Mouse (Mus musculus) kidney, embryonic 16.5 days (tissue): Measurements from ENCODE around the gene Ifnar1. TPM values are rescaled to one million over a fixed set of nuclear protein-coding genes. Genes with fewer than 3 reads are reported as not detected.
"Not testable (repeated sequence)": the region's sequence is repeated elsewhere in the genome, so short reads cannot be mapped to it uniquely, and the experiment has no call there.

Source experiments
- ATAC-seq: fragments of 200-750 bp; cut with Nextera tagmentation; 2 replicates; pipeline ENCODE4 v1.8.0; 2017; ENCODE audit warnings: moderate TSS enrichment; ENCODE audit not compliant: low FRiP score, low TSS enrichment
- H3K27ac ChIP-seq: fragments of 300-500 bp; sonication (generic); 2 replicates; pipeline ENCODE4 v1.5.1; 2014; ENCODE audit warnings: low read length
- H3K27me3 ChIP-seq: fragments of 300-500 bp; sonication (generic); 2 replicates; pipeline ENCODE4 v1.6.1; 2014; ENCODE audit warnings: low read length, control low read depth, mixed read lengths; ENCODE audit not compliant: insufficient read depth
- H3K36me3 ChIP-seq: fragments of 300-500 bp; sonication (generic); 2 replicates; pipeline ENCODE4 v1.6.1; 2014; ENCODE audit warnings: low read length, control low read depth, mixed read lengths; ENCODE audit not compliant: insufficient read depth
- H3K4me1 ChIP-seq: fragments of 300-500 bp; sonication (generic); 2 replicates; pipeline ENCODE4 v1.6.1; 2014; ENCODE audit warnings: low read length, control low read depth, mixed read lengths; ENCODE audit not compliant: insufficient read depth
- H3K4me2 ChIP-seq: fragments of 300-500 bp; sonication (generic); replicated peaks from 2 replicates; pipeline ENCODE4 v1.6.1; 2014; ENCODE audit warnings: low read depth, low read length
- H3K4me3 ChIP-seq: fragments of 300-500 bp; sonication (generic); 2 replicates; pipeline ENCODE4 v1.5.1; 2014; ENCODE audit warnings: mild to moderate bottlenecking, low read length
- H3K9ac ChIP-seq: fragments of 300-500 bp; sonication (generic); replicated peaks from 2 replicates; pipeline ENCODE4 v1.6.1; 2014; ENCODE audit warnings: low read length
- H3K9me3 ChIP-seq: fragments of 300-500 bp; sonication (generic); 2 replicates; pipeline ENCODE4 v1.6.1; 2016; ENCODE audit warnings: low read length, control low read depth
- WGBS: fragments of 180-500 bp; shearing (Covaris S2); extraction: QIAGEN DNeasy Blood & Tissue Kit; methylation state at CpG from one replicate; pipeline ENCODE4 v1.1.7; 2014; 5-methylcytosine and 5-hydroxymethylcytosine counted together
- polyA plus RNA-seq: library from polyadenylated mRNA; unstranded; fragments of >200 nt; fragmentation: Nextera tagmentation; extraction: Ambion mirVana; gene quantifications from 2 replicates; pipeline ENCODE4 v1.2.1, GENCODE M21; 2015

Gene Ifnar1
- polyA plus RNA-seq: 67.3 and 71.8 TPM in 2 replicates

- under 1% methylated on average over 51 of the region's 68 CpGs for WGBS
- H3K9ac ChIP-seq: peak within 1 kb of the TSS; percentile 94
- H3K27ac ChIP-seq: peak within 1 kb of the TSS; percentile 98
- peak; percentile 100 for ATAC-seq
- peaks cover 9% of the 10 kb centered on the region for H3K4me1 ChIP-seq
- no peaks in the 10 kb centered on the region for H3K9me3 ChIP-seq
- peaks cover 12% of the 10 kb centered on the region for H3K36me3 ChIP-seq
- peak within 1 kb of the TSS; percentile 84 for H3K4me2 ChIP-seq
- H3K4me3 ChIP-seq: peak within 1 kb of the TSS; percentile 92
- H3K27me3 ChIP-seq: no peaks in the 10 kb centered on the region
These were observed at the start of gene Ifnar1 for GRCm38 (mm10) chr16:91484808-91485700. Gene Ifnar1, plus strand, starts transcription at chr16:91485238.

DNA sequence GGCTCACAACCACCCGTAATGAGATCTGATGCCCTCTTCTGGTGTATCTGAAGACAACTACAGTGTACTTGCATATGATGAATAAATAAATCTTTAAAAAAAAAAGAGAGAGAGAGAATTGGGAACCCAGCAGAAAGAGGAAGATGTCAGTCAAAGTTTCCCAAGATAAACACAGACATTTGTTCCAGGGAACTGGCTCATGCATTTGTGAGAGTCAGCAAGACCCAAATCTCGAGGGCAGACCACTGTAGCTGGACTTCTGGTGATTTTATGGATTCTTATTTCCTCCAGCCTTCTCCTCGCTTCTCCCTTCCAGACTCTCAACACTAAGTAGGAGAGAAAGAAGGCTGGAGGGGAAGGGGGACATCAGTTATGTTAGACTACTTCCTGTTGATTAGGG lies 47.0 kb upstream of the Ifnar1 start:
- H3K4me1 ChIP-seq: no peaks in the 10 kb centered on the region
- H3K9me3 ChIP-seq: no peaks in the 10 kb centered on the region
- H3K9ac ChIP-seq: no peak overlapping the region
- 74% methylated on average over 3 of the region's 3 CpGs for WGBS
- no peak for ATAC-seq
- no peaks in the 10 kb centered on the region for H3K27me3 ChIP-seq
- no peak overlapping the region for H3K4me2 ChIP-seq
- no peak overlapping the region for H3K27ac ChIP-seq
- H3K4me3 ChIP-seq: no peak overlapping the region
- H3K36me3 ChIP-seq: no peaks in the 10 kb centered on the region

DNA sequence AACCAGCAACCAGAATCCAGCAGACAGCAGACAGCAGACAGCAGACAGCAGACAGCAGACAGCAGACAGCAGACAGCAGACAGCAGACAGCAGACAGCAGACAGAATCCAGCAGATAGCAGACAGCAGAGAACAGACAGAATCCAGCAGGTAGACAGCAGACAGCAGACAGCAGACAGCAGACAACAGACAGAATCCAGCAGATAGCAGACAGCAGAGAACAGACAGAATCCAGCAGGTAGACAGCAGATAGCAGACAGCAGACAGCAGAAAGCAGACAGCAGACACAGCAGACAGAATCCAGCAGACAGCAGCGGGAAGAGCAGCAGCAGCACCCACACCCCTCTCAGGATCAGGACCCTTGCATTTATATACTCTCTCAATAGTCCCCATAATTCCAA lies 46.4 kb upstream of the Ifnar1 start:
- H3K9ac ChIP-seq, H3K36me3 ChIP-seq, H3K27me3 ChIP-seq, H3K4me1 ChIP-seq, ATAC-seq, H3K27ac ChIP-seq, H3K9me3 ChIP-seq, H3K4me2 ChIP-seq, H3K4me3 ChIP-seq: not testable (repeated sequence)
- WGBS: 79% methylated on average over 1 of the region's 1 CpGs

DNA sequence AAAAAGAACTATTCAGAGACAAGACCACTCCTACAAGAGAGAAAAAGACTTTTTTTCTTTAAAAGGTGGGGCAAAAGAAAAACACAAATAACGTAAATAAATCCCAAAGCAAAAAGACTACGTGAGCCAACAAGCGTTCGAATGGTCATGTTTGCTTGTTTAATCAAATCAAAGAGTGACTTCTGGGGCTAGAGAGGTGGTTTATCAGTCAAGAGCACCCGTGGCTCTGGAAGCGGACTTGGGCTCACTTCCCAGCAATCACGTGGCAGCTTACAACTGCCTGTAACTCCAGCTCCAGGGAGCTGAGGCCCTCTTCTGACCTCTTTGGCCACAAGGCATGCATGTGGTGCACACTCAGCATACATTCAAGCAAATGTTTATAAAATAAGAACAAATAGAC lies 43.7 kb upstream of the Ifnar1 start:
- Histone ChIP-seq H3K36me3 (no peaks in the 10 kb centered on the region), H3K27me3 (no peaks in the 10 kb centered on the region), H3K27ac (no peak overlapping the region), H3K9me3 (no peaks in the 10 kb centered on the region), H3K9ac (no peak overlapping the region), H3K4me2 (no peak overlapping the region), H3K4me1 (no peaks in the 10 kb centered on the region), H3K4me3 (no peak overlapping the region)
- ATAC-seq: peak; percentile 65; the same call in 1 of the 2 replicates
- WGBS: 50% methylated on average over 7 of the region's 7 CpGs

DNA sequence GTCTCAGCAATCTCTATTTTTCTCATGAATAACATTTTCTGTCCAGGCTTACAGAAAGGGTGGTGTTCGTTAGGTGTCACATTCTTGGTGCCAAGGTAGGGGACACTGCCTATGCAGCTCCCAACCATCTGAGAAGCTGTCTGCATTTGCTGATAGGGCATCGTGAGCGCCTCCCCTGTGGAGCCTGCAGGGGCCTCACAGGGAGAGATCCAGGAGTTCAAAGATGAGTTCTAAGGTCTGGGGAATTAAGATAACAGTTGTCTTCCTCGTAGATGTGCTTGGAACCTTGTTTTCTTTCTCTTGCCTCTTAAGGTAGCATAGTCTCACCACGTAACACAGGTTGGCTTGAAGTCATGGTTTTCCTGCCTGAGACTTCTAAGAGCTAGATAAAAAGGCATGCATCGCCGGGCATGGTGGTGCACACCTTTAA lies 43.2 kb upstream of the Ifnar1 start:
- Histone ChIP-seq H3K4me3 (no peak overlapping the region), H3K9me3 (no peaks in the 10 kb centered on the region), H3K27me3 (no peaks in the 10 kb centered on the region), H3K4me2 (no peak overlapping the region), H3K36me3 (no peaks in the 10 kb centered on the region), H3K4me1 (no peaks in the 10 kb centered on the region), H3K9ac (no peak overlapping the region), H3K27ac (no peak overlapping the region)
- WGBS: 83% methylated on average over 7 of the region's 7 CpGs
- peak; percentile 51; the same call in 1 of the 2 replicates for ATAC-seq

GRCm38 (mm10) chr16:91442446-91442845 lies 42.6 kb upstream of the Ifnar1 start:
- WGBS: 84% methylated on average over 4 of the region's 4 CpGs
- H3K9ac ChIP-seq: no peak overlapping the region
- no peaks in the 10 kb centered on the region for H3K4me1 ChIP-seq
- H3K27ac ChIP-seq: no peak overlapping the region
- ATAC-seq: no peak
- H3K27me3 ChIP-seq: no peaks in the 10 kb centered on the region
- H3K4me2 ChIP-seq: no peak overlapping the region
- H3K9me3 ChIP-seq: no peaks in the 10 kb centered on the region
- no peak overlapping the region for H3K4me3 ChIP-seq
- no peaks in the 10 kb centered on the region for H3K36me3 ChIP-seq

GRCm38 (mm10) chr16:91443211-91443611 lies 41.8 kb upstream of the Ifnar1 start:
- no peak overlapping the region for H3K4me3 ChIP-seq
- no peak overlapping the region for H3K9ac ChIP-seq
- H3K4me1 ChIP-seq: no peaks in the 10 kb centered on the region
- 76% methylated on average over 8 of the region's 8 CpGs for WGBS
- no peak overlapping the region for H3K4me2 ChIP-seq
- H3K27me3 ChIP-seq: no peaks in the 10 kb centered on the region
- H3K27ac ChIP-seq: no peak overlapping the region
- H3K36me3 ChIP-seq: no peaks in the 10 kb centered on the region
- no peaks in the 10 kb centered on the region for H3K9me3 ChIP-seq
- no peak for ATAC-seq

GRCm38 (mm10) chr16:91444847-91445246 lies 40.2 kb upstream of the Ifnar1 start:
- ATAC-seq: no peak
- H3K27me3 ChIP-seq: no peaks in the 10 kb centered on the region
- no peak overlapping the region for H3K27ac ChIP-seq
- no peaks in the 10 kb centered on the region for H3K36me3 ChIP-seq
- H3K4me1 ChIP-seq: no peaks in the 10 kb centered on the region
- no peaks in the 10 kb centered on the region for H3K9me3 ChIP-seq
- 75% methylated on average over 4 of the region's 4 CpGs for WGBS
- no peak overlapping the region for H3K4me3 ChIP-seq
- H3K4me2 ChIP-seq: no peak overlapping the region
- no peak overlapping the region for H3K9ac ChIP-seq

DNA sequence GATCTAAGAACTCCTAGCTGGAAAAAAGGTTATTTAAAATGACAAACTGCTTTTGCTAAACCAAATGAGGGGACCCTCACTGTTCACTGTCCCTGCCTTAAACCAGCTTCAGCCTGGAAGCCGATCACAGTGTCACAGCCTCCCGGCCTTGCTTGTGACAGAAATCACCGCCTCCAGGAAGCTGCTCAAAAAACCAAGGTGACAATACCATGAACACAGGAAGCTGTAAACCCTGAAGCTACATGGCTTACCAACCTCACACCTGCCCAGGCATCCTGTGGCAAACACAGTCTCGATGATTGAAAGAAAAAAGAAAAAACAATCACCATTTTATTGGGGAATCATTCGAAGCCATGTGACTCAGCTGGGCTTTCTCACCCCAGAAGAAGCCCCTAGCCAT lies 39.5 kb upstream of the Ifnar1 start:
- 61% methylated on average over 5 of the region's 5 CpGs for WGBS
- Histone ChIP-seq H3K4me1 (no peaks in the 10 kb centered on the region), H3K27ac (no peak overlapping the region), H3K4me3 (no peak overlapping the region), H3K4me2 (no peak overlapping the region), H3K36me3 (no peaks in the 10 kb centered on the region), H3K9ac (no peak overlapping the region), H3K27me3 (no peaks in the 10 kb centered on the region), H3K9me3 (no peaks in the 10 kb centered on the region)
- no peak for ATAC-seq

DNA sequence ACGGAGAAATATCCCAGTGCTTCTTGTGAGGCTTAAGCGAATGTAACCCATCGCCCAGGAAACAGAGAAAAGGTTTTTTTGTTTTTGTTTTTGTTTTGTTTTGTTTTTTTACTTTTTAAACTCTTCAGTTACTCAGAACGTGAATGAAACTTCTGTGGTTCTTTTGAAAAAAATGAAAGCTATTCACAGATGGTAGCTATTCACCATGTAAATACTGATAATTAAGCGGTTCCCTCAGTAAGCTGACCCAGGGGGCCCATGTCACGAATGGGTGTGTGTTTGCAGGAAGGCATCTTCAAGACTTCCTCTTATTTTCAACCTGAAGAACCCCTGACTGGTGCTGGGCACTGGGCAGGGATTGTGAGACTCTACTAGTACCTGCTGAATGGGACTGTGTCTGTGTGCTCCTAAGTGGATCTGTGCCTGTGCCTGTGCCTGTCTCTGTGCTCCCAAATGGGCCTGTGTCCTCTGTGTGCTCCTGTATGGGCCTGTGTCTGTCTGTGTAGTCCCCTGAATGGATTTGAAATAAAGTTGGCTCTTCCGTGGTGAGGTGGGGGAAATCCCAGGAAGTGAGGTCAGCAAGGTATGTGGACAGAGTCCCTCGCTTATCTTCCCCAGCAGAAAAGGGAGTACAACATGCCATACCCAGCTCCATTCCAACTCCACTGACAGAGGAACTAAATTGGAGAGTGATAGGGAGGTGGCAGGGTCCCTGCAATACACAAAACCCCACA lies 38.1 kb upstream of the Ifnar1 start:
- Histone ChIP-seq H3K27ac (no peak overlapping the region), H3K36me3 (no peaks in the 10 kb centered on the region), H3K4me1 (no peaks in the 10 kb centered on the region), H3K4me3 (no peak overlapping the region), H3K9me3 (no peaks in the 10 kb centered on the region), H3K4me2 (no peak overlapping the region), H3K27me3 (no peaks in the 10 kb centered on the region), H3K9ac (no peak overlapping the region)
- WGBS: 83% methylated on average over 8 of the region's 8 CpGs
- no peak for ATAC-seq
